Mouse (Mus musculus): Measurements from ENCODE around the gene Krt24.
"Not testable (repeated sequence)": the region's sequence is repeated elsewhere in the genome, so short reads cannot be mapped to it uniquely, and the experiment has no call there.

Gene Krt24

GRCm38 (mm10) chr11:99250666-99251065, 34.4 kb downstream of the Krt24 start:
- no peak for DNase-seq

- DNase-seq: peak; percentile 45
Measured at GRCm38 (mm10) chr11:99250241-99250640, 34.8 kb downstream of the Krt24 start.

- DNase-seq: no peak
Measured at GRCm38 (mm10) chr11:99249115-99249514, 35.9 kb downstream of the Krt24 start.

GRCm38 (mm10) chr11:99247916-99248315, 37.1 kb downstream of the Krt24 start:
- no peak for DNase-seq

- DNase-seq: not testable (repeated sequence)
Measured at GRCm38 (mm10) chr11:99244519-99244918, 40.5 kb downstream of the Krt24 start.

GRCm38 (mm10) chr11:99243820-99244374, 41.2 kb downstream of the Krt24 start, which contains the start of gene Krt222:
Gene Krt222, minus strand, starts transcription at chr11:99244085.
- peak; percentile 27 for DNase-seq

GRCm38 (mm10) chr11:99243200-99243819, 41.8 kb downstream of the Krt24 start:
- no peak for DNase-seq

- DNase-seq: no peak
Measured at GRCm38 (mm10) chr11:99242056-99242455, 43.0 kb downstream of the Krt24 start.

- no peak for DNase-seq
Measured at GRCm38 (mm10) chr11:99238468-99238867, 46.6 kb downstream of the Krt24 start.

GRCm38 (mm10) chr11:99231049-99231816, 53.8 kb downstream of the Krt24 start:
- no peak for DNase-seq

- DNase-seq: peak; percentile 59
Measured at GRCm38 (mm10) chr11:99230261-99231048, 54.6 kb downstream of the Krt24 start, which contains the start of gene Smarce1. Gene Smarce1, minus strand, starts transcription at chr11:99231017.

Data from layer of hippocampus, adult 9-11 months (tissue).